Mouse (Mus musculus) CD4-positive, CD25-positive, alpha-beta regulatory T cell, adult 9 weeks (primary cell): ENCODE measurements around the gene Adam8. TPM values are rescaled to one million over a fixed set of nuclear protein-coding genes. Genes with fewer than 3 reads are reported as not detected.

Experiments used
- polyA plus RNA-seq: library from polyadenylated mRNA; unstranded; fragments of 100-300 nt; shearing (Covaris generic); gene quantifications from one replicate; pipeline ENCODE4 v1.2.1, GENCODE M21; 2017

The Adam8 gene
- polyA plus RNA-seq: 14.4 TPM

GRCm38 (mm10) chr7:139992406-139992805 lies at the start of gene Adam8:
TSS of gene Adam8 (minus strand) at chr7:139992562.

DNA sequence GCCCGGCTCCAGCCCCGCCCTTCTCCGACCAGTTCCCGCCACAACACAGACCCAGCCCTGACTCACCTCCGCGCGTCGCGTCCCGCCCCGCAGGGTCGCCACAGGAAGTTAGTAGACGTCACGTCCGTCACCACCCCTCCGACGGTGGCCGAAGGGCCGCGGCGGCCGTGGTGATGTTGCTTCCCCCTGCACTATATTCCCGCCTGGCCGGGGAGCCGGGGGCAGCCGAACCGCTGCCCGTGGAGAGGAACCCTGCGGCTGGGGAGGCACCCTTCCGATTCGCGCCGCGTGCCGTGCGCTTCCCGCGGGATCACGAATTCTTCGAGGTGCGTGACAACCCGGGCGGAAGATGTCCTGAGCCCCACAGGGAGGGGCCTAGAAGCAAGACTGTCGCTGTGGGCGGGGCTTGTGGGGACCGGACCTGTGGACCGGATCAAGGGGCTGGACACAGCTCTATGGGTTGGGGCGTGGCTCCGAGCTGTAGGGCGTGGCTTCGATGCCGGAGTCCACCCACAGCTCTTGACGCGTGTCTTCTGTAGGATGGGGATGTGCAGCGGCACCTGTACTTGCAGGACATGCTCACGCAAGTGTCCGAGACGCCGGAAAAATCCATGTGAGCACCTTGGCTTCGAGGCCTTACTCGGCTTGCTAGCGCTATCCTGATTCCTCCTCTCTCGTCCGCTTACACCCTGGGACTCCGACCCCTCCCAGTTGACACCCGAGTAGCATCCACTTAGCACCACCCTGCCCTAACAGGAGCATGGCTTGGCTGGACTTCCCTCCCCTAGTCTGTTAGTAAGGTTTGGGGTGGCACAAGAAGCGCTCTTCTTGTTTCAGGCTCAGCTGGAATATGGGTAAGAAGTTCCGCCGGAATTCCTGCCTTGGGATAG lies 44.2 kb upstream of the Adam8 start, which contains the start of the genes Zfp511 and Tubgcp2:
Zfp511 (plus strand) TSS at position 111 of the 890 bp plus-strand sequence.
Tubgcp2 (minus strand) TSS at position 389 of the 890 bp plus-strand sequence.

DNA sequence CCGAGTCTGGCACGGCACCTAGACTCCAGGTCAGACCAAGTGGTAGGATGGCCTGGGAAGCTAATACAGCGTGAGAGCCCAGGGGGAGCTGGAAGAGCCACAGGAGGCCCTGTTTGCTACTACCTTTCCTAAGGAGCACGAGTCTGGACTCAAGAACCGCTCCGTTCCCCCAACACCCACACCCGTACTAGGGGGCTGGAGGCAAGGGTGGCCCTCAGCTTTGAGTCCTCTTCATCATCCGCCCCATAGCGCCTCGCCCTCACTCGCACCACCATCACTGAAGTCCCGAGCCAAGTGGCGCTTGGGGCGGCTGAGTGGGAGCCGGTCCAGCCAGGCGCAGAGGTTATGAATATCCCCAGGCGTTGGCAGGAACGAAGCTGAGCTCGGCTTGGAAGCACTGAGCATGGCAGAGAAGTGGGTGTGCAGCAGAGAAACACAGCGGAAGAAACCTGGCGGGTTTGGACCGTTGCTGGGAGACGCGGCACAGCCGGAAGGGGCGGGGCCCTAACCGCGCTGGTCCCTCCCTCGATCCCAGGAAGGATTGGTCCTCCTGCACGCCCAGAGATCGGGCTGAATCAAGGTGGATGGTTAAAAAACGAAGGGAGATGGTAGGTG lies 14.0 kb downstream of the Adam8 start, which contains the start of gene 6430531B16Rik:
6430531B16Rik (minus strand) TSS at position 478 of the 615 bp plus-strand sequence.

DNA sequence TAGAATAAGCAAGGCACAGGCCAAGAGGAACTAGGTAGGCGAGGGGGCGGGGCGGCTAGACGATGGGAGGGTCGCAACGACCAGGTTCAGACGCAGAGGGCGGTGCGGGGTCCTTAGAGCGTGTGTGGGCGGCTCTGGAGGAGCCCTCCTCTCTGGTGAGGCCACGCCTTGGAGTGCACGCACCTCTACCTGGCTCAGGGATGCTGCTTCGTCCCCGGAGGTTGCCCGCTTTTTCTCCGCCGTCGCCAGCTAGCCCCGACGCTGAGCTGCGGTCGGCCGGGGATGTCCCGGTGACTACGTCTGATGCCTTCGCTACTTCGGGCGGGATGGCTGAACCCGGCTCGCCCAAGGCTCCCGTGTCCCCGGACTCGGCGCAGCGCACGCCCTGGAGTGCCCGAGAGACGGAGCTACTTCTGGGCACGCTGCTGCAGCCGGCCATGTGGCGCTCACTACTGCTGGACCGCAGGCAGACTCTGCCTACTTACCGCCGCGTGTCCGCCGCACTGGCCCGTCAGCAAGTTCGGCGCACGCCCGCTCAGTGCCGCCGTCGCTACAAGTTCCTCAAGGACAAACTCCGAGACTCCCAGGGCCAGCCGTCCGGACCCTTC lies 48.6 kb downstream of the Adam8 start, which contains the start of gene Utf1:
Utf1 (plus strand) TSS at position 116 of the 608 bp plus-strand sequence.

Other genes starting within 250 kb of the Adam8 start
- gene Adgra1, start 158.4 kb downstream of the Adam8 start, polyA plus RNA-seq: not detected
- gene Kndc1, start 97.9 kb downstream of the Adam8 start, polyA plus RNA-seq: 0.48 TPM
- gene Utf1, start 48.8 kb downstream of the Adam8 start, polyA plus RNA-seq: 2.8 TPM
- 0.66 TPM for gene 6430531B16Rik, start 13.8 kb downstream of the Adam8 start, polyA plus RNA-seq
- gene Zfp511, start 43.8 kb upstream of the Adam8 start, polyA plus RNA-seq: 51.3 TPM
- 45.6 TPM for gene Tubgcp2, start 44.1 kb upstream of the Adam8 start, polyA plus RNA-seq
- not detected for gene Msx3, start 56.5 kb upstream of the Adam8 start, polyA plus RNA-seq
- gene Caly, start 90.0 kb upstream of the Adam8 start, polyA plus RNA-seq: not detected
- not detected for gene Prap1, start 100.8 kb upstream of the Adam8 start, polyA plus RNA-seq
- gene Fuom, start 109.9 kb upstream of the Adam8 start, polyA plus RNA-seq: 14.9 TPM
- gene Paox, start 123.2 kb upstream of the Adam8 start, polyA plus RNA-seq: 2.4 TPM
- gene Echs1, start 123.9 kb upstream of the Adam8 start, polyA plus RNA-seq: 70.5 TPM
- 45.8 TPM for gene Mtg1, start 145.0 kb upstream of the Adam8 start, polyA plus RNA-seq
- gene Sprn, start 162.3 kb upstream of the Adam8 start, polyA plus RNA-seq: not detected
- not detected for gene Olfr522, start 172.2 kb upstream of the Adam8 start, polyA plus RNA-seq
- not detected for gene Olfr523, start 180.7 kb upstream of the Adam8 start, polyA plus RNA-seq
- not detected for gene Olfr524, start 213.4 kb upstream of the Adam8 start, polyA plus RNA-seq
- 0.15 TPM for gene Cd163l1, start 225.7 kb upstream of the Adam8 start, polyA plus RNA-seq